Mouse (Mus musculus): ENCODE measurements around the gene Ppp4r1. TPM values are rescaled to one million over a fixed set of nuclear protein-coding genes. Genes with fewer than 3 reads are reported as not detected.

The Ppp4r1 gene
- polyA plus RNA-seq, 1 experiment from 2014 or later, result 65.1 TPM

DNA sequence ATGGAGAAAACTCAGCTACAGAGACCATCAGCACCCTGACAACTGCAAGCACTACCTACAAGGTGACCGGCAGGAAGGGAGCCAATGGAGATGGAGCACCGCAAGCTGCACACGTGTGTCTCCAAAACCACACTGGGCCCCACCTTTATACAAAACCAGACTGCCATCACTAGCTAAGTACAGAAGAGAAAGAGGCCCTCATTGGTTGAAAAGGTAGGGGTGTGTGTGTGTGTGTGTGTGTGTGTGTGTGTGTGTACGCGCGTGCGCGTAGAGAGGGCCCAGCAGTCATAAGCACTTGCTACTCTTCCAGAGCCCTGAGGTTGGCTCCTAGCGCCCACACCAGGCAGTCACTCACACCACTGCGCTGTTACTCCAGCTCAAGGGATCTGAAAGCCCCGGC, 91.5 kb downstream of the Ppp4r1 start:
- Histone ChIP-seq H3K27ac (replicated peaks; ENCODE audit: low read depth, low read length) (no peak overlapping the region), H3K4me2 (ENCODE audit: low read depth, low read length) (no peak overlapping the region), H3K4me3 (ENCODE audit: low read depth, low read length) (no peak overlapping the region), H3K36me3 (replicated peaks; ENCODE audit: control insufficient read depth, insufficient read depth, low read depth, low read length) (no peaks in the 10 kb centered on the region), H3K4me1 (ENCODE audit: control insufficient read depth, insufficient read depth, low read length) (peaks cover 2% of the 10 kb centered on the region), H3K9ac (replicated peaks; ENCODE audit: low read length) (no peak overlapping the region), H3K9me3 (replicated peaks; ENCODE audit: control insufficient read depth, low read length) (no peaks in the 10 kb centered on the region), H3K27me3 (ENCODE audit: control insufficient read depth, insufficient read depth, low read length) (no peaks in the 10 kb centered on the region)
- ATAC-seq (replicated peaks; ENCODE audit: insufficient number of reproducible peaks, low FRiP score, low TSS enrichment, low read depth) (no peak), DNase-seq (ENCODE audit: low spot score) (no peak)
- 88% methylated on average over 11 of the region's 11 CpGs for WGBS

DNA sequence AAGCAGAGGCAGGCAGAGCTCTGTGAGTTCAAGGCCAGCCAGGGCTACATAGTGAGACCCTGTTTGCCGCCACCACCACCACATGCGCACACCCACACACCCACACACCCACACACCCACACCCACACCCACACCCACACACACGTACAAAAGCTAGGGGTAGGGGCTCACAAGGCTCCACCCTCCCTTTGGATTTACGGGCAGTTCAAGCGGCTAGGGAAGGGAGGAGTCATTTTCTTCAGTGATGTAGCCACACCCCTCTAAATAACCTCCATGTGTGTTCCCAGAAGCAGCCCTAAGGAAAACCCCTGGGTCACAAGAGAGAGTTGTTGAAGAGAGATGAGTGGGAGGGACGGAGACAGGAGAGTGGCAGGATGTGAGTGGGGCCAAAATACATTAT, 94.7 kb downstream of the Ppp4r1 start:
- Histone ChIP-seq H3K36me3 (replicated peaks; ENCODE audit: control insufficient read depth, insufficient read depth, low read depth, low read length) (no peaks in the 10 kb centered on the region), H3K27me3 (ENCODE audit: control insufficient read depth, insufficient read depth, low read length) (no peaks in the 10 kb centered on the region), H3K4me3 (ENCODE audit: low read depth, low read length) (no peak overlapping the region), H3K4me2 (ENCODE audit: low read depth, low read length) (no peak overlapping the region), H3K9ac (replicated peaks; ENCODE audit: low read length) (no peak overlapping the region), H3K9me3 (replicated peaks; ENCODE audit: control insufficient read depth, low read length) (no peaks in the 10 kb centered on the region), H3K4me1 (ENCODE audit: control insufficient read depth, insufficient read depth, low read length) (peaks cover under 1% of the 10 kb centered on the region), H3K27ac (replicated peaks; ENCODE audit: low read depth, low read length) (no peak overlapping the region)
- DNase-seq (ENCODE audit: low spot score), result peak; percentile 8
- ATAC-seq (replicated peaks; ENCODE audit: insufficient number of reproducible peaks, low FRiP score, low TSS enrichment, low read depth), result 0 out of 2 replicates have a peak, but pooled peaks have one; percentile 39
- 57% methylated on average over 6 of the region's 6 CpGs for WGBS

DNA sequence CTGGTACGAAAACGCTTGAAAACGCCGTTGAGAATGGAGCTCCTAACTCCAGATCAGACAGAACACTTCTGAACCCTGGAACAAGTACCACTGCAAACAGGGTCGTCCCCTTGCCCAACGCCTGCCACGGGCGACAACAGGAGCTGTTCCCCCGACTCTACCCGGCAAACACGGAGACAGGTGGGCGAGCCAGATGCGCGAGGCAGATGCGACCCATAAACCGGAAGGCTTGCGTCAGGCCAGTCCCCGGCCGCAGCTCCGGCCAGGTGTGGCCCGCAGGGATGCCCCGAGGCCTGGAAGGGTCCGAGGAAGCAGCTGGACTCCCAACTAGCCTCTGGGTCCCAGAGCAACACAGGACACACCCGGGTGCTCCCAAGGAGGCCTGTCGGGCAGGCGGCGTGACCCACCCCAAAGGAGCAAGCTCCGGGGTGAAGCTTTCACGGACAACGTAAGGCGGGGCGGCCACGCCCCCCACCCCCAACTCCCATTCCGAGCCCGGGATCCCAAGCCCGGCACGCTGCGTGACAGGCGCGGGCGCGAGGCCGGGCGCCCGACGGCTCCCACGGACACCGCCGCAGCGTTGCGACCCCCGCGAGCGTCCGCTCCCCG, 101.8 kb downstream of the Ppp4r1 start:
- DNase-seq (ENCODE audit: low spot score) (peak; percentile 53), ATAC-seq (replicated peaks; ENCODE audit: insufficient number of reproducible peaks, low FRiP score, low TSS enrichment, low read depth) (peak; percentile 19)
- H3K4me1 ChIP-seq (ENCODE audit: control insufficient read depth, insufficient read depth, low read length), result no peaks in the 10 kb centered on the region
- H3K4me2 ChIP-seq (ENCODE audit: low read depth, low read length), result peak overlapping the region; percentile 95
- H3K9ac ChIP-seq (replicated peaks; ENCODE audit: low read length), result peak overlapping the region; percentile 82
- peak overlapping the region; percentile 79 for H3K27ac ChIP-seq (replicated peaks; ENCODE audit: low read depth, low read length)
- H3K9me3 ChIP-seq (replicated peaks; ENCODE audit: control insufficient read depth, low read length), result no peaks in the 10 kb centered on the region
- H3K36me3 ChIP-seq (replicated peaks; ENCODE audit: control insufficient read depth, insufficient read depth, low read depth, low read length), result no peaks in the 10 kb centered on the region
- under 1% methylated on average over 47 of the region's 56 CpGs for WGBS
- H3K27me3 ChIP-seq (ENCODE audit: control insufficient read depth, insufficient read depth, low read length), result no peaks in the 10 kb centered on the region
- H3K4me3 ChIP-seq (ENCODE audit: low read depth, low read length), result peak overlapping the region; percentile 79

GRCm38 (mm10) chr17:65884691-65885397, 102.5 kb downstream of the Ppp4r1 start:
- whole genome bisulfite sequencing, result under 1% methylated on average over 60 of the region's 67 CpGs
- Histone ChIP-seq H3K27ac (replicated peaks; ENCODE audit: low read depth, low read length) (peak overlapping the region; percentile 79), H3K9ac (replicated peaks; ENCODE audit: low read length) (peak overlapping the region; percentile 82), H3K4me2 (ENCODE audit: low read depth, low read length) (peak overlapping the region; percentile 95), H3K4me1 (ENCODE audit: control insufficient read depth, insufficient read depth, low read length) (no peaks in the 10 kb centered on the region), H3K27me3 (ENCODE audit: control insufficient read depth, insufficient read depth, low read length) (no peaks in the 10 kb centered on the region), H3K36me3 (replicated peaks; ENCODE audit: control insufficient read depth, insufficient read depth, low read depth, low read length) (no peaks in the 10 kb centered on the region), H3K4me3 (ENCODE audit: low read depth, low read length) (peak overlapping the region; percentile 79), H3K9me3 (replicated peaks; ENCODE audit: control insufficient read depth, low read length) (no peaks in the 10 kb centered on the region)
- ATAC-seq (replicated peaks; ENCODE audit: insufficient number of reproducible peaks, low FRiP score, low TSS enrichment, low read depth), result peak; percentile 100
- DNase-seq (ENCODE audit: low spot score), result peak; percentile 100

GRCm38 (mm10) chr17:65885398-65885696, 103.0 kb downstream of the Ppp4r1 start:
- DNase-seq (ENCODE audit: low spot score) (no peak), ATAC-seq (replicated peaks; ENCODE audit: insufficient number of reproducible peaks, low FRiP score, low TSS enrichment, low read depth) (no peak)
- WGBS, result under 1% methylated on average over 11 of the region's 11 CpGs
- peak overlapping the region; percentile 77 for H3K27ac ChIP-seq (replicated peaks; ENCODE audit: low read depth, low read length)
- no peaks in the 10 kb centered on the region for H3K4me1 ChIP-seq (ENCODE audit: control insufficient read depth, insufficient read depth, low read length)
- no peaks in the 10 kb centered on the region for H3K36me3 ChIP-seq (replicated peaks; ENCODE audit: control insufficient read depth, insufficient read depth, low read depth, low read length)
- peak overlapping the region; percentile 79 for H3K4me3 ChIP-seq (ENCODE audit: low read depth, low read length)
- H3K27me3 ChIP-seq (ENCODE audit: control insufficient read depth, insufficient read depth, low read length), result no peaks in the 10 kb centered on the region
- peak overlapping the region; percentile 72 for H3K9ac ChIP-seq (replicated peaks; ENCODE audit: low read length)
- H3K9me3 ChIP-seq (replicated peaks; ENCODE audit: control insufficient read depth, low read length), result no peaks in the 10 kb centered on the region
- H3K4me2 ChIP-seq (ENCODE audit: low read depth, low read length), result peak overlapping the region; percentile 78

DNA sequence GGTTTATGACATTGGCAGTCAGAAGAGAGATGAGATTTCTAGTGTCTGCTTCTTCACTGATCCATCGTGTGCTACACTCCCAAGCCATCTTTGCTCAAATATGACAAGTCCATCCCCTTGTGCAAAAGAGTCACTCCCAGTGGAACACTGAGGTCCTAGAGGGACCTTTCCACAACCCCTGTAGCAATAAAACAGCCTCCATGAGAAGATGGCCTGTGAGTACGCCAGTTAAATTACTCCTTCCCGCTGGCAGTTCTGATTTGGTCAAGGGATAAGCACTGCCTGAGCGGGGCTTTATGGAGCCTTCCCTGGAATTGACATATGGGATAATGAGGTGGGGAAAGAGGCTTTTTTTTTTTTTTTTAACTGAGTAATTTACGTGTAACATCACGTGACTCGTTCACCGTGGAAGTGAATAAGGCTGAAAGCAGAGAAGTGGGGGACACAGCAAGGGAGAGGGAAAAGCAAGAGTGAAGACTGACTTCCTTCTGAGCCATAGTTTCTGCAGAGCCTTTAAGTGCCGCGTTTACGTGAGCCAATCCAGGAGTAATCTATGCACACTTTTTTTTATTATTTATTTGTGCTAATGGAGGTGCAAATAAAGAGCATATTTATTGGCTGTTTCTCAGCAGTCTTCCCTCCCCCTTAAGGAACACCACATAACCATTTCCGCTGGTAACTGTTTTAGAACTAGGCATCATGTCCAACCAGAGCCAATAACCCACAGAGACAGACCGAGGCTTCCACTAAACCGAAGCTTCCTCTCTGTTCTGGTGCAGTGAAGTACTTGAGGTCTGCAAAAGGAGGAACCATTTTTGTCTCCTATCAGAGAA, 103.5 kb downstream of the Ppp4r1 start, which contains the start of gene Ralbp1:
Gene Ralbp1, minus strand, starts transcription at position 102 of the 833 bp plus-strand sequence.
- ATAC-seq (replicated peaks; ENCODE audit: insufficient number of reproducible peaks, low FRiP score, low TSS enrichment, low read depth), result no peak
- Histone ChIP-seq H3K9ac (replicated peaks; ENCODE audit: low read length) (peak within 1 kb of the TSS; percentile 82), H3K27me3 (ENCODE audit: control insufficient read depth, insufficient read depth, low read length) (no peaks in the 10 kb centered on the region), H3K4me2 (ENCODE audit: low read depth, low read length) (peak within 1 kb of the TSS; percentile 95), H3K4me3 (ENCODE audit: low read depth, low read length) (peak within 1 kb of the TSS; percentile 79), H3K9me3 (replicated peaks; ENCODE audit: control insufficient read depth, low read length) (no peaks in the 10 kb centered on the region), H3K27ac (replicated peaks; ENCODE audit: low read depth, low read length) (peak within 1 kb of the TSS; percentile 79), H3K4me1 (ENCODE audit: control insufficient read depth, insufficient read depth, low read length) (no peaks in the 10 kb centered on the region), H3K36me3 (replicated peaks; ENCODE audit: control insufficient read depth, insufficient read depth, low read depth, low read length) (no peaks in the 10 kb centered on the region)
- WGBS, result 12% methylated on average over 14 of the region's 14 CpGs
- DNase-seq (ENCODE audit: low spot score), result peak; percentile 28

- H3K4me3 ChIP-seq (ENCODE audit: low read depth, low read length), result no peak overlapping the region
These were observed 104.2 kb downstream of the Ppp4r1 start for GRCm38 (mm10) chr17:65886571-65886970.

More at GRCm38 (mm10) chr17:65886571-65886970, 104.2 kb downstream of the Ppp4r1 start:
- ATAC-seq (replicated peaks; ENCODE audit: insufficient number of reproducible peaks, low FRiP score, low TSS enrichment, low read depth) (no peak), DNase-seq (ENCODE audit: low spot score) (no peak)
- H3K4me1 ChIP-seq (ENCODE audit: control insufficient read depth, insufficient read depth, low read length), result no peaks in the 10 kb centered on the region
- no peaks in the 10 kb centered on the region for H3K27me3 ChIP-seq (ENCODE audit: control insufficient read depth, insufficient read depth, low read length)
- no peak overlapping the region for H3K27ac ChIP-seq (replicated peaks; ENCODE audit: low read depth, low read length)
- no peak overlapping the region; the same call in 1 of the 2 replicates for H3K9ac ChIP-seq (replicated peaks; ENCODE audit: low read length)
- H3K4me2 ChIP-seq (ENCODE audit: low read depth, low read length), result no peak overlapping the region
- no peaks in the 10 kb centered on the region for H3K36me3 ChIP-seq (replicated peaks; ENCODE audit: control insufficient read depth, insufficient read depth, low read depth, low read length)
- WGBS, result 77% methylated on average over 9 of the region's 9 CpGs
- no peaks in the 10 kb centered on the region for H3K9me3 ChIP-seq (replicated peaks; ENCODE audit: control insufficient read depth, low read length)

Measured in embryonic facial prominence, embryonic 11.5 days (tissue).